Mouse (Mus musculus): ENCODE results near the gene Dmc1. TPM values are rescaled to one million over a fixed set of nuclear protein-coding genes. Genes with fewer than 3 reads are reported as not detected.

Dmc1 gene
- polyA plus RNA-seq, 1 experiment: not detected

GRCm38 (mm10) chr15:79577671-79578426 lies 27.1 kb downstream of the Dmc1 start:
- H3K79me2 ChIP-seq (ENCODE audit: control insufficient read depth, insufficient read depth): no peaks in the 10 kb centered on the region
- H3K36me3 ChIP-seq (ENCODE audit: control insufficient read depth, insufficient read depth): no peaks in the 10 kb centered on the region
- no peak overlapping the region for H3ac ChIP-seq (ENCODE audit: control insufficient read depth, insufficient read length)
- H3K27me3 ChIP-seq (ENCODE audit: control insufficient read depth, insufficient read depth, insufficient read length): peaks cover 18% of the 10 kb centered on the region
- TF ChIP-seq CEBPB (IDR thresholded peaks at IDR 0.05; ENCODE audit: insufficient read depth, poor library complexity, severe bottlenecking): no peak
- TF ChIP-seq TCF12 (IDR thresholded peaks at IDR 0.05; ENCODE audit: insufficient read depth, poor library complexity, severe bottlenecking): no peak
- H3K4me2 ChIP-seq (ENCODE audit: low read depth): no peak overlapping the region
- no peak overlapping the region for H3K4me3 ChIP-seq

- Histone ChIP-seq H3K27me3 (ENCODE audit: control insufficient read depth, insufficient read depth, insufficient read length) (peaks cover 26% of the 10 kb centered on the region), H3K36me3 (ENCODE audit: control insufficient read depth, insufficient read depth) (no peaks in the 10 kb centered on the region)
- TF ChIP-seq MAX (IDR thresholded peaks at IDR 0.05; ENCODE audit: low read depth) (no peak), SRF (IDR thresholded peaks at IDR 0.05; ENCODE audit: control insufficient read depth, insufficient read length, low read depth) (no peak), POLR2A (IDR thresholded peaks at IDR 0.05; ENCODE audit: insufficient read length, low read depth) (no peak), USF1 (IDR thresholded peaks at IDR 0.05; ENCODE audit: low read depth) (no peak), E2F4 (IDR thresholded peaks at IDR 0.05; ENCODE audit: insufficient read depth) (no peak), MYOG (IDR thresholded peaks at IDR 0.05; ENCODE audit: control insufficient read depth in 1 of 3, insufficient read depth in 1 of 3, insufficient read length in 2 of 3, low read depth in 2 of 3) (no peak), REST (IDR thresholded peaks at IDR 0.05; ENCODE audit: insufficient read depth, insufficient read length) (no peak), MYOD1 (IDR thresholded peaks at IDR 0.05; ENCODE audit: control insufficient read depth in 1 of 3, insufficient read length in 2 of 3, low read depth in 2 of 3) (no peak), POLR2AphosphoS2 (IDR thresholded peaks at IDR 0.05; ENCODE audit: insufficient read length, low read depth) (no peak), TCF12 (IDR thresholded peaks at IDR 0.05; ENCODE audit: insufficient read depth, poor library complexity, severe bottlenecking) (no peak), CEBPB (IDR thresholded peaks at IDR 0.05; ENCODE audit: insufficient read depth, poor library complexity, severe bottlenecking) (no peak), TCF3 (IDR thresholded peaks at IDR 0.05; ENCODE audit: insufficient read length, low read depth) (no peak)
Measured at GRCm38 (mm10) chr15:79576947-79577346, 28.0 kb downstream of the Dmc1 start.

DNA sequence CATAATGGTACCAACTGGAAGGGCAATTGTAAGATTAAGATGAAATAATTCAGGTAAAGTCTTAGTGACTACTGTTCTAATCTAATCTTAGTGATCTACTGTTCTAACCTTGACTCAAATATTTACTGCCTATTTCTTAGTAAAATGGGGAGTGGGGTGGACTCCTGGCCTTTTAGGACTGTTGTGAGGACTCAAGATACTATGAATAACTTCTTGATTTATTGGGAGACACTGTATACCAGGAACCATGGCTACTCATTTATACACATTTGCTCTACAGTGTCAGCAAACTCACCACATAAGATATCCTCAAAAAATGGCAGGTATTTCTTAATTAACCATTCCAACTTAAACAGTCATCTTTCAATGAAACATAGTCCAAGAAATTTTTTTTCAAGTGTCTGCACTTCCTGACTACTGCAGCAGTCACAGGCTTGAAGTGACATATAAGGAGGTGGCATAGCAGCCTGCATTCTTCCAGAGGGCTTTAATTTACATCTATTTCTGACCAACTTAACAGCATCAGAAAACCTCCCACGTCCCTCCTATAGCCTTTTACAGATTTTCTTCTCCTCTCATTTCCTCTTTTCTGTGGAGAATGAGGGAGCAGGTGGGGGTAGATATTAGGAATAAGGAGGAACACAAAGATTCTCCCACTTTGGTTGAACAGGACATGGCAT lies 29.2 kb downstream of the Dmc1 start:
- TF ChIP-seq MYOG (IDR thresholded peaks at IDR 0.05; ENCODE audit: control insufficient read depth in 1 of 3, insufficient read depth in 1 of 3, insufficient read length in 2 of 3, low read depth in 2 of 3) (no peak), TCF3 (IDR thresholded peaks at IDR 0.05; ENCODE audit: insufficient read length, low read depth) (no peak), SRF (IDR thresholded peaks at IDR 0.05; ENCODE audit: control insufficient read depth, insufficient read length, low read depth) (no peak), USF1 (IDR thresholded peaks at IDR 0.05; ENCODE audit: low read depth) (no peak), CEBPB (IDR thresholded peaks at IDR 0.05; ENCODE audit: insufficient read depth, poor library complexity, severe bottlenecking) (no peak), POLR2A (IDR thresholded peaks at IDR 0.05; ENCODE audit: insufficient read length, low read depth) (no peak), MYOD1 (IDR thresholded peaks at IDR 0.05; ENCODE audit: control insufficient read depth in 1 of 3, insufficient read length in 2 of 3, low read depth in 2 of 3) (no peak), TCF12 (IDR thresholded peaks at IDR 0.05; ENCODE audit: insufficient read depth, poor library complexity, severe bottlenecking) (no peak), REST (IDR thresholded peaks at IDR 0.05; ENCODE audit: insufficient read depth, insufficient read length) (no peak), MAX (IDR thresholded peaks at IDR 0.05; ENCODE audit: low read depth) (no peak), POLR2AphosphoS2 (IDR thresholded peaks at IDR 0.05; ENCODE audit: insufficient read length, low read depth) (no peak), E2F4 (IDR thresholded peaks at IDR 0.05; ENCODE audit: insufficient read depth) (no peak)

More at GRCm38 (mm10) chr15:79576947-79577346, 28.0 kb downstream of the Dmc1 start:
- H3K4me3 ChIP-seq: no peak overlapping the region
- H3K4me2 ChIP-seq (ENCODE audit: low read depth): no peak overlapping the region
- no peak overlapping the region for H3ac ChIP-seq (ENCODE audit: control insufficient read depth, insufficient read length)
- no peaks in the 10 kb centered on the region for H3K79me2 ChIP-seq (ENCODE audit: control insufficient read depth, insufficient read depth)

DNA sequence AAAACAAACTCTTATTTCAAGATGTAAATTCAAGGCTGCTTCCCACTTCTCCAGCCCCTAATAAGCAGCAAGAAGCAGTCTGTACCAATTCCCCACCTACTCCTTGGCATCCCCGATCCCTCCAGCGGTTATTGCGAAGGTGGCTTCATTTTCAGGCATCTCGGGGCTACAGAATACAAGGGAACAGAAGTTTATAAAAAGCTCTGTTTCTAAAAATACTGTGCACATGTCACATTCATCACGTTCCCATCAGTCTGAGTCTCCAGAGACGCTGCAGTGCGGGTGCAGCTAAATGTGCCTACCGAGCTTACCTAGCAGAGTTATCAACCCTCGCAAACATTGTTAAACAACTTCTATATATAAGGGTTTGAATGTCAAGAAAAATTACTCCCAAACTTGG lies 42.5 kb downstream of the Dmc1 start:
- no peak for TF ChIP-seq POLR2AphosphoS2 (IDR thresholded peaks at IDR 0.05; ENCODE audit: insufficient read length, low read depth)
- no peak for TF ChIP-seq E2F4 (IDR thresholded peaks at IDR 0.05; ENCODE audit: insufficient read depth)
- TF ChIP-seq CEBPB (IDR thresholded peaks at IDR 0.05; ENCODE audit: insufficient read depth, poor library complexity, severe bottlenecking): no peak
- no peak for TF ChIP-seq POLR2A (IDR thresholded peaks at IDR 0.05; ENCODE audit: insufficient read length, low read depth)
- TF ChIP-seq SRF (IDR thresholded peaks at IDR 0.05; ENCODE audit: control insufficient read depth, insufficient read length, low read depth): no peak
- TF ChIP-seq MAX (IDR thresholded peaks at IDR 0.05; ENCODE audit: low read depth): no peak
- no peak for TF ChIP-seq TCF3 (IDR thresholded peaks at IDR 0.05; ENCODE audit: insufficient read length, low read depth)
- no peak for TF ChIP-seq USF1 (IDR thresholded peaks at IDR 0.05; ENCODE audit: low read depth)
- no peak for TF ChIP-seq MYOG (IDR thresholded peaks at IDR 0.05; ENCODE audit: control insufficient read depth in 1 of 3, insufficient read depth in 1 of 3, insufficient read length in 2 of 3, low read depth in 2 of 3)
- no peak for TF ChIP-seq REST (IDR thresholded peaks at IDR 0.05; ENCODE audit: insufficient read depth, insufficient read length)
- no peak for TF ChIP-seq MYOD1 (IDR thresholded peaks at IDR 0.05; ENCODE audit: control insufficient read depth in 1 of 3, insufficient read length in 2 of 3, low read depth in 2 of 3)
- TF ChIP-seq TCF12 (IDR thresholded peaks at IDR 0.05; ENCODE audit: insufficient read depth, poor library complexity, severe bottlenecking): no peak
- no peak overlapping the region for H3K4me3 ChIP-seq
- H3K4me2 ChIP-seq (ENCODE audit: low read depth): no peak overlapping the region
- H3K36me3 ChIP-seq (ENCODE audit: control insufficient read depth, insufficient read depth): no peaks in the 10 kb centered on the region
- H3K79me2 ChIP-seq (ENCODE audit: control insufficient read depth, insufficient read depth): no peaks in the 10 kb centered on the region
- H3ac ChIP-seq (ENCODE audit: control insufficient read depth, insufficient read length): no peak overlapping the region
- H3K27me3 ChIP-seq (ENCODE audit: control insufficient read depth, insufficient read depth, insufficient read length): peaks cover 61% of the 10 kb centered on the region

More for the DNA sequence above, 29.2 kb downstream of the Dmc1 start:
- peaks cover 39% of the 10 kb centered on the region for H3K27me3 ChIP-seq (ENCODE audit: control insufficient read depth, insufficient read depth, insufficient read length)
- no peak overlapping the region for H3K4me3 ChIP-seq
- no peak overlapping the region for H3ac ChIP-seq (ENCODE audit: control insufficient read depth, insufficient read length)
- H3K36me3 ChIP-seq (ENCODE audit: control insufficient read depth, insufficient read depth): no peaks in the 10 kb centered on the region
- no peak overlapping the region for H3K4me2 ChIP-seq (ENCODE audit: low read depth)
- H3K79me2 ChIP-seq (ENCODE audit: control insufficient read depth, insufficient read depth): no peaks in the 10 kb centered on the region

Data from myocyte (in vitro differentiated cells).